Mouse (Mus musculus): Measurements from ENCODE around the gene Ywhaq. TPM values are rescaled to one million over a fixed set of nuclear protein-coding genes. Genes with fewer than 3 reads are reported as not detected.

Ywhaq gene
- polyA plus RNA-seq, 1 experiment from 2014 or later = 1,086 TPM

DNA sequence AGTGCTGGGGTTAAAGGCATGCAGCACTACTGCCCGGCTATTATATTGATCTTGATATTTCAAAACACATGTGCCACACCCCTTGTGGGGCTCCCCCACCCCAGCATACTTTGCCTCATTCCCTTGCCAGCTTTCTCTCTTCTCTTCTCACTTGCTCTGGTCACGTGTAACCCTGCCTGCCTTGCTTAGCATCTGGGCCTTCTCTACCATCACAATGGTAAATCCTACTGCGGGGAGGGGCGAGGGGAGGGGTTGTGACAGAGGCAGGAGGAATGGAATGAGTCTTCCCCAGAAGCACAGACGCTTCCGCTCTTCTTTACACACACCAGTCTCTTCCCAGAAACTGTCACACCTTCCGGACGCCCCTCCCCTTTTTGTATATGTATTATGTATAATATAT is 14.5 kb upstream of the Ywhaq start:
- no peaks in the 10 kb centered on the region for H3K4me1 ChIP-seq
- no peak overlapping the region for H3K4me2 ChIP-seq
- no peak overlapping the region for H3K9ac ChIP-seq
- 58% methylated on average over 8 of the region's 8 CpGs for WGBS
- ATAC-seq (replicated peaks) = no peak
- no peaks in the 10 kb centered on the region for H3K27me3 ChIP-seq (replicated peaks)
- no peaks in the 10 kb centered on the region for H3K36me3 ChIP-seq (replicated peaks)
- H3K9me3 ChIP-seq = no peaks in the 10 kb centered on the region
- no peak overlapping the region for H3K4me3 ChIP-seq
- no peak overlapping the region for H3K27ac ChIP-seq

DNA sequence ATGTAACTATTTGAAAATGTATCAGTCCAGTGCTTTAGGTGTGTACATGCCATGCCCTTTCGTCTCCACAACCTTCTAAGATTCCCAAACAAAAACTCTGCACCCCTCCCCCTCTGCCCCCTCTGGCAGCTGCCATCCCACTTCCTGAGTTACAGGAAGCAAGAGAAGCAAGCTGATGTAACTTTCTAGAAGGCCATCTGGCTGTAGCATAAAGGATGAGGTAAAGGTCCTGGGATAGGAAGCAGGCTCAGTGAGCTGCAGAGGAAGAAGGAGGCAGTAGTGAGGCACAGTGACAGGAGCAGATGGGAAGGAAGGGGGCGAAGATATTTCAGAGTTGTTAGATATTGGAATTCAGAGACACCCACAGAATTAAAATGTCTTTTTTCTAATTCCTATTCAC is 13.6 kb upstream of the Ywhaq start:
- no peak for ATAC-seq (replicated peaks)
- Histone ChIP-seq H3K9ac (no peak overlapping the region), H3K9me3 (no peaks in the 10 kb centered on the region), H3K36me3 (replicated peaks) (no peaks in the 10 kb centered on the region), H3K27ac (no peak overlapping the region), H3K4me2 (no peak overlapping the region), H3K27me3 (replicated peaks) (no peaks in the 10 kb centered on the region), H3K4me3 (no peak overlapping the region), H3K4me1 (peaks cover 7% of the 10 kb centered on the region)
- 68% methylated on average over 2 of the region's 2 CpGs for WGBS

GRCm38 (mm10) chr12:21430140-21430539 is 12.7 kb upstream of the Ywhaq start:
- Histone ChIP-seq H3K9ac (no peak overlapping the region), H3K27ac (no peak overlapping the region), H3K9me3 (no peaks in the 10 kb centered on the region), H3K4me2 (no peak overlapping the region), H3K27me3 (replicated peaks) (no peaks in the 10 kb centered on the region), H3K36me3 (replicated peaks) (no peaks in the 10 kb centered on the region), H3K4me1 (peaks cover 10% of the 10 kb centered on the region), H3K4me3 (no peak overlapping the region)
- ATAC-seq (replicated peaks) = no peak
- WGBS = 73% methylated on average over 4 of the region's 4 CpGs

- ATAC-seq (replicated peaks) = no peak
These were observed 11.6 kb upstream of the Ywhaq start for GRCm38 (mm10) chr12:21429021-21429420.

GRCm38 (mm10) chr12:21426065-21426940 is 8.9 kb upstream of the Ywhaq start:
- H3K4me3 ChIP-seq = peak overlapping the region; percentile 15
- no peaks in the 10 kb centered on the region for H3K36me3 ChIP-seq (replicated peaks)
- WGBS = 10% methylated on average over 16 of the region's 16 CpGs
- peak overlapping the region; percentile 47 for H3K4me2 ChIP-seq
- peaks cover 10% of the 10 kb centered on the region for H3K4me1 ChIP-seq
- H3K9me3 ChIP-seq = no peaks in the 10 kb centered on the region
- H3K27me3 ChIP-seq (replicated peaks) = no peaks in the 10 kb centered on the region
- no peak overlapping the region for H3K9ac ChIP-seq
- no peak overlapping the region for H3K27ac ChIP-seq
- peak; percentile 60 for ATAC-seq (replicated peaks)

More at GRCm38 (mm10) chr12:21429021-21429420, 11.6 kb upstream of the Ywhaq start:
- H3K9me3 ChIP-seq = no peaks in the 10 kb centered on the region
- WGBS = 88% methylated on average over 1 of the region's 1 CpGs
- no peak overlapping the region for H3K4me2 ChIP-seq
- no peaks in the 10 kb centered on the region for H3K36me3 ChIP-seq (replicated peaks)
- H3K27me3 ChIP-seq (replicated peaks) = no peaks in the 10 kb centered on the region
- H3K4me3 ChIP-seq = no peak overlapping the region
- no peak overlapping the region for H3K27ac ChIP-seq
- H3K4me1 ChIP-seq = peaks cover 10% of the 10 kb centered on the region
- H3K9ac ChIP-seq = no peak overlapping the region

DNA sequence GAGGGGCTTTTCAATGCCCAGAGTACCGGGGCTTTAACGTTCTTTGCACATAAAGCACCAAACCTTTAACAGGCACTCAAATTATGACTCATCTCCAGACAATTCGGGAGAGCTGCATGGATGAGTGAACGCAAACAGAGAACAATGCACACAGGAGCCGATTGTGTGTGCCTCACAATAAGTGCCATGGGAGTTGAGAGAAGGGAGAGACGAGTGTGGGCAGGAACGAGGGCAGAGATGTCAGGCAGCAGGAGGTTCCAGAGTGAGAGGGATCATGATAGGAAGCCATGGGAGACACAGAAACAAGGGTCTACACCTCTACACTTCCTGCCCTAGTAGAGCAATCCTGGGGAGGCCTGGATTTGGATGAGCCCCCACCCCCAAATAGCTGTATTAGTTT is 7.2 kb upstream of the Ywhaq start:
- no peaks in the 10 kb centered on the region for H3K9me3 ChIP-seq
- H3K9ac ChIP-seq = no peak overlapping the region
- no peak overlapping the region for H3K27ac ChIP-seq
- H3K4me2 ChIP-seq = no peak overlapping the region
- H3K4me1 ChIP-seq = peaks cover 10% of the 10 kb centered on the region
- no peaks in the 10 kb centered on the region for H3K27me3 ChIP-seq (replicated peaks)
- H3K4me3 ChIP-seq = no peak overlapping the region
- H3K36me3 ChIP-seq (replicated peaks) = no peaks in the 10 kb centered on the region
- ATAC-seq (replicated peaks) = no peak
- WGBS = 12% methylated on average over 7 of the region's 7 CpGs

DNA sequence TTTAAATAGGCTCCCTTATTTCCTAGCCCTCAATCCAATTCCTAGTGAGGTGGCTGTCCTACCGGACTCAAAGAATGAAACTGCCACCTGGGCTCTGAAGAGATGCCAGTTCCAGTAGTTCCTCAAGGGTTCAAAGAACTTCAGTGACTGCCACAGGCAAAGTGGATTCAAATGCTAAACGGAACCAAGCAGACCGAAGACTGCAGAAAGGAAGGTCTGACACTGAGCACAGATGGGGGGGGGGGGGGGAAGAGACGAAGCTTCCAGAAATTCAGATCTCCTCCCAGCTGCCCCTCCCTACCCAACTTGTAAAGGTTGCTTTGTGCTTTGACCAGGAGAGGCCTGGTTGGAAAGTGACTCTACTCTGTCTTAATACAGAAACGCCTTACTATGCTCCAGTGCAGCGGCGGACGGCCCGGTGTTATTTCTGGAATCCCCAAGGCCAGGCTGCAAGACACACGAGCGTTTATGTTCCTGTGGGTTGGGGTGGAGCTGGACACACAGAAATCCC is 1.2 kb upstream of the Ywhaq start:
- no peaks in the 10 kb centered on the region for H3K9me3 ChIP-seq
- H3K4me3 ChIP-seq = peak overlapping the region; percentile 76
- peaks cover 27% of the 10 kb centered on the region for H3K4me1 ChIP-seq
- ATAC-seq (replicated peaks) = no peak
- H3K27me3 ChIP-seq (replicated peaks) = no peaks in the 10 kb centered on the region
- peak overlapping the region; percentile 99 for H3K27ac ChIP-seq
- peak overlapping the region; percentile 74 for H3K9ac ChIP-seq
- H3K4me2 ChIP-seq = peak overlapping the region; percentile 49
- peaks cover 8% of the 10 kb centered on the region for H3K36me3 ChIP-seq (replicated peaks)
- 27% methylated on average over 11 of the region's 11 CpGs for WGBS

DNA sequence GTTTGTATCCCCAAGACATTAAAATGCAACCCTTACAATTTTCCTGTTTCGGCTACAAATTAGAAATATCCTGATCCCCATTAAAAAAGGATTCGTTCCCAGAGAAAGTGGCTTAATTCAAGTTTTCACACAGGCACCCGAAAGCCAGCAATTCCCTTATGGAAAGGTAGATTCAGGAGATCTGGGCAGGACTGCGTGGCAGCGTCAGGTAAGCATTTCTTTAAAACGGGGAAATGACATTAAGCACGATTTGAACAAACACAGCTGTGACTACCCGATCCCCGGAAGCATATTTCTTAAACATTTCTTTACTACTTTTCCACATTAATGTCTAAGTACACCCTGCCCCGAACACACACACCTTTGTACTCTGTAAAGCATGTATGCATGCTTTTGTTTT is 646 bp upstream of the Ywhaq start:
- Histone ChIP-seq H3K27me3 (replicated peaks) (no peaks in the 10 kb centered on the region), H3K4me1 (peaks cover 27% of the 10 kb centered on the region), H3K9ac (peak overlapping the region; percentile 74), H3K9me3 (no peaks in the 10 kb centered on the region), H3K27ac (peak overlapping the region; percentile 99), H3K4me2 (peak overlapping the region; percentile 49), H3K4me3 (peak overlapping the region; percentile 76), H3K36me3 (replicated peaks) (peaks cover 13% of the 10 kb centered on the region)
- ATAC-seq (replicated peaks) = no peak
- 5% methylated on average over 10 of the region's 10 CpGs for WGBS

- Histone ChIP-seq H3K9ac (peak overlapping the region; percentile 63), H3K9me3 (no peaks in the 10 kb centered on the region; the same call in 1 of the 2 replicates), H3K27me3 (replicated peaks) (no peaks in the 10 kb centered on the region), H3K36me3 (replicated peaks) (peaks cover 27% of the 10 kb centered on the region), H3K4me3 (peak overlapping the region; percentile 76), H3K4me2 (peak overlapping the region; percentile 72), H3K27ac (peak overlapping the region; percentile 69), H3K4me1 (peaks cover 27% of the 10 kb centered on the region)
- no peak for ATAC-seq (replicated peaks)
- 0% methylated on average over 15 of the region's 15 CpGs for WGBS
These were observed 931 bp downstream of the Ywhaq start for GRCm38 (mm10) chr12:21416506-21416905.

GRCm38 (mm10) chr12:21410620-21411019 is 6.8 kb downstream of the Ywhaq start:
- Histone ChIP-seq H3K27ac (no peak overlapping the region), H3K9ac (no peak overlapping the region), H3K4me2 (no peak overlapping the region), H3K27me3 (replicated peaks) (no peaks in the 10 kb centered on the region), H3K4me1 (peaks cover 16% of the 10 kb centered on the region), H3K4me3 (no peak overlapping the region), H3K36me3 (replicated peaks) (peaks cover 62% of the 10 kb centered on the region), H3K9me3 (peaks cover 3% of the 10 kb centered on the region; the same call in 1 of the 2 replicates)
- ATAC-seq (replicated peaks) = no peak
- 89% methylated on average over 2 of the region's 2 CpGs for WGBS

DNA sequence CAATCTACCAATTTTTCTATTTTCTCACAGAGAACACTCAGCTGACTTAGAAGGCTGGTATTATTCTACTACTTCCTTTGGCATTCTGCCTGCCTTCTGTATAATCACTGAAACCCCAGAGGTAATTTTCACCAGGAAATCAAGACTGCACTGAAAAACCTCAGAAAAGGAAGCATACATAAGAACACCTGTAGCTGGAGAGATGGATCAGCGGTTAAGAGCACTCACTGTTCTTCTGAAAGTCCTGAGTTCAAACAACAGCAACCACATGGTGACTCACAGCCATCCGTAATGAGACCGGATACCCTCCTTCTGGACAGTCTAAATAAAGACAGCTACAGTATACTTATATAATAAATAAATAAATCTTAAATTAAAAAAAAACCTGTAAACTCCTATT is 7.8 kb downstream of the Ywhaq start:
- Histone ChIP-seq H3K36me3 (replicated peaks) (peaks cover 58% of the 10 kb centered on the region), H3K9ac (no peak overlapping the region), H3K9me3 (peaks cover 3% of the 10 kb centered on the region; the same call in 1 of the 2 replicates), H3K27me3 (replicated peaks) (no peaks in the 10 kb centered on the region), H3K27ac (no peak overlapping the region), H3K4me2 (no peak overlapping the region), H3K4me1 (peaks cover 7% of the 10 kb centered on the region; the same call in 1 of the 2 replicates), H3K4me3 (no peak overlapping the region)
- 97% methylated on average over 3 of the region's 3 CpGs for WGBS
- ATAC-seq (replicated peaks) = no peak

GRCm38 (mm10) chr12:21408789-21409367 is 8.6 kb downstream of the Ywhaq start:
- Histone ChIP-seq H3K27ac (no peak overlapping the region), H3K4me1 (peaks cover under 1% of the 10 kb centered on the region; the same call in 1 of the 2 replicates), H3K9ac (no peak overlapping the region), H3K9me3 (peaks cover 3% of the 10 kb centered on the region; the same call in 1 of the 2 replicates), H3K4me2 (no peak overlapping the region), H3K27me3 (replicated peaks) (no peaks in the 10 kb centered on the region), H3K36me3 (replicated peaks) (peaks cover 56% of the 10 kb centered on the region), H3K4me3 (no peak overlapping the region)
- WGBS = 97% methylated on average over 2 of the region's 2 CpGs
- ATAC-seq (replicated peaks) = no peak

All from midbrain, embryonic 15.5 days (tissue).